Mouse (Mus musculus) forebrain, embryonic 15.5 days (tissue): ENCODE results near the gene Lypd5. TPM values are rescaled to one million over a fixed set of nuclear protein-coding genes. Genes with fewer than 3 reads are reported as not detected.
A peak's percentile ranks its signal among the peaks of the same experiment; 100 is the strongest.

ENCODE experiments used
- ATAC-seq: fragments of 200-750 bp; cut with Nextera tagmentation; replicated peaks from 2 replicates; pipeline ENCODE4 v1.8.0; 2017; ENCODE audit warnings: mild to moderate bottlenecking, moderate TSS enrichment, moderate library complexity
- H3K27ac ChIP-seq: fragments of 300-500 bp; sonication (generic); replicated peaks from 2 replicates; pipeline ENCODE4 v1.5.1; 2015; ENCODE audit warnings: mild to moderate bottlenecking, inconsistent platforms
- H3K27me3 ChIP-seq: fragments of 300-500 bp; sonication (generic); 2 replicates; pipeline ENCODE4 v1.6.1; 2015; ENCODE audit warnings: inconsistent platforms
- H3K36me3 ChIP-seq: fragments of 300-500 bp; sonication (generic); 2 replicates; pipeline ENCODE4 v1.6.1; 2015; ENCODE audit warnings: mild to moderate bottlenecking, inconsistent platforms
- H3K4me1 ChIP-seq: fragments of 300-500 bp; sonication (generic); 2 replicates; pipeline ENCODE4 v1.6.1; 2015; ENCODE audit warnings: inconsistent platforms
- H3K4me2 ChIP-seq: fragments of 300-500 bp; sonication (generic); replicated peaks from 2 replicates; pipeline ENCODE4 v1.6.1; 2015; ENCODE audit warnings: mild to moderate bottlenecking, inconsistent platforms
- H3K4me3 ChIP-seq: fragments of 300-500 bp; sonication (generic); 2 replicates; pipeline ENCODE4 v1.5.1; 2015; ENCODE audit warnings: mild to moderate bottlenecking, inconsistent platforms
- H3K9ac ChIP-seq: fragments of 300-500 bp; sonication (generic); replicated peaks from 2 replicates; pipeline ENCODE4 v1.6.1; 2015; ENCODE audit warnings: mild to moderate bottlenecking, inconsistent platforms
- H3K9me3 ChIP-seq: fragments of 300-500 bp; sonication (generic); 2 replicates; pipeline ENCODE4 v1.6.1; 2016; ENCODE audit warnings: inconsistent platforms
- WGBS: fragments of 180-500 bp; shearing (Covaris S2); methylation state at CpG from one replicate; pipeline ENCODE4 v1.1.7; 2015; ENCODE audit warnings: mixed read lengths; 5-methylcytosine and 5-hydroxymethylcytosine counted together
- polyA plus RNA-seq: library from polyadenylated mRNA; unstranded; fragments of >200 nt; fragmentation: Nextera tagmentation; extraction: Ambion mirVana; gene quantifications from 2 replicates; pipeline ENCODE4 v1.2.1, GENCODE M21; 2015

The Lypd5 gene
- polyA plus RNA-seq, 1 experiment from 2014 or later, result not detected

DNA sequence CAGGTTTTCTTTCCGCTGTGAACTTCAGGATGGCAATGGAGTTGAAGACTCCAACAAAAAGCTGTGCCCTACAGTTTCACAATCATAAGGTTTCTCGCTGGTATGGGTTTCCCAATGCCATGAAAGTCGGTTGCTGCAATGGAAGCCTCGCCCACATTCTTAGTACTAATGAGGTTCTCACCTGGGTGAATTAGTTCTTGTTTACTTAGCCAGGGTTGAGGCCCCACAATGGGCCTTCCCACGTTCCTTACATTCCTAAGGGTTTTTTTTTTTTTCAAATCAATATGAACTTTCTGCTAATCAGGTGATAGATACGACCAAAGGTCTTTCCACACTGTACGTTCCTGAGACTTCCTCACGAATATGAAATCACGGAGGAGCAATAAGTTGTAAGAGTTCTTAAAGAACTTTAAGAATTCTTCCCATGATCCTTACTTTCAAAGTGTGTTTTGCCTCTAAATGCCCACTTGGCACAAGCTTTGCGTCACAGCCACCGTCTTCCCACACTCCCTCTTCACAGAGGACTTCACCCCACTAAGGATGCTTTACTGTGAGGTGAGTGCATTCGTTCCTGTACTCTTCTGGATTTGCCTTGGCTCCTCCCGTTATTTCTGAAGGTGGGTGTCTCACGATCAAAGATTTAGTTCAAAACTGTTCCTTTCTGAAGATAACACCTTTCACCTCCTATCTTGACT is 21.6 kb upstream of the Lypd5 start:
- ATAC-seq, result no peak
- Histone ChIP-seq H3K4me2 (no peak overlapping the region), H3K9ac (no peak overlapping the region), H3K9me3 (no peaks in the 10 kb centered on the region; the same call in 1 of the 2 replicates), H3K27ac (no peak overlapping the region), H3K4me1 (peaks cover 12% of the 10 kb centered on the region), H3K27me3 (no peaks in the 10 kb centered on the region), H3K36me3 (no peaks in the 10 kb centered on the region), H3K4me3 (no peak overlapping the region)
- 89% methylated on average over 14 of the region's 14 CpGs for WGBS

DNA sequence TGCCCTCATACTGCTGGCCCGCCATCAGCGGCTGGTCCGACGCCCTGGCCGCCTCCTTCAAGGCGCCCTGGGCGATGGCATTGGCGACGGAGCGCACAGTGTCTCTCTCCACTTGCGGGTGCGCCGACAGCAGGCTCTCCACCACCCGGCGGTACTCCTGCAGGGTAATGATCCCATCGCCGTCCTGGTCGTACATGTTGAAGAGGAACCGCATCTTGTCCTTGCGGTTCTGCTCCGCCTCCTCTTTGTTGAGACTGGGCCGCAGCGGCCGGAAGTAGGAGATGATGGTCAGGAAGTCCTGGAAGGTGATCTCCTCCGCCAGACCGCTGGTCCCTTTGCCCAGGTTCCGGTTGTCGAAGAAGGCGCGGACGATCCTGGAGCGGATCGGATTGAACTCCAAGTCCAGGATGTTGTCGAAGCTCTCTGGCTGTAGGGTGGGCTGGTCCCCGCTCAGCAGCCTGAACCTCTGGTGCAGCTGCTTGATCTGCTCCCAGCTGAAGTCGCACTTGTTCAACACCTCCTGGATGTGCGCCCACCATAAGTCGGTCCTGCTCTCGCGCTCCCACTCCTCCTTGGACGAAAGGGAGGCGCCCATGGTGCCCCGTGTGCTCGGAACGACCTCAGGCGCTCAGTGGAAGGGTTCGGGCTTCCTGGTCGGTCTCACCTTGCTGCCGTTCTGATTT is 15.6 kb upstream of the Lypd5 start, which contains the start of gene Tescl:
Gene Tescl (minus strand): TSS at position 633 of the 683 bp plus-strand sequence.
- Histone ChIP-seq H3K4me2 (no peak within 1 kb of the TSS), H3K4me1 (no peaks in the 10 kb centered on the region), H3K4me3 (no peak within 1 kb of the TSS), H3K9ac (no peak within 1 kb of the TSS), H3K9me3 (no peaks in the 10 kb centered on the region), H3K27me3 (peaks cover 17% of the 10 kb centered on the region), H3K36me3 (no peaks in the 10 kb centered on the region), H3K27ac (no peak within 1 kb of the TSS)
- WGBS, result 56% methylated on average over 49 of the region's 49 CpGs
- no peak for ATAC-seq

DNA sequence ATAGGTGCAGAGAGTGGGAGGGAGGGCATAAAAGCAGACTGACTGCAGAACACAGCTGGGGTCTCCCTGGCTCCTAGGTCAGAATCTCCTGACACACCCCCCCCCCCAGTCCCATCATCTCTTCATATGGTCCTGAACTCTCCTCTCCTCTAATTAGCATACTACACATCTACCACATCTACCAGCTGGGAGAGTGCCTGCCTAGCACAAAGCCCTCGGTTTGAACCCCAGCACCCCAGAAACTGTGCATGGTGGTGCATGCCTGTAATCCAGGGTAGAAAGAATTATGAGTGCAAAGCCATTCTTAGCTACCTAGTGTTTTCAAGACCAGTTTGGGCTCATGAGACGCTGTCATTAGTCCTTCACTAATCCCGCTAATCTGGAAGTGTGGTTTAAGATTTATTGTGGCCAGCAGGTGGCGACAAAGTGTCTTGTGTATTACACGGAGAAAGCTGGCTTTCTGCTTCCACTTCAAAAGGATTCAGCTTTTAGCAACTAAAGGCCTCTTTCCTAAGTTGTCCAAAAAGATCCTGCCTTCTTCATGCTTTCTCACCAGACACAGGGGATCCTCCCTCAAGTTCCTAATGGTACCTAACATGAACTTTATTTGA is 13.2 kb upstream of the Lypd5 start:
- no peaks in the 10 kb centered on the region for H3K9me3 ChIP-seq
- ATAC-seq, result peak; percentile 43; the same call in 1 of the 2 replicates
- H3K27me3 ChIP-seq, result peaks cover 17% of the 10 kb centered on the region
- WGBS, result 10% methylated on average over 5 of the region's 5 CpGs
- H3K9ac ChIP-seq, result no peak overlapping the region
- no peaks in the 10 kb centered on the region for H3K4me1 ChIP-seq
- H3K36me3 ChIP-seq, result no peaks in the 10 kb centered on the region
- H3K27ac ChIP-seq, result no peak overlapping the region
- no peak overlapping the region for H3K4me3 ChIP-seq
- no peak overlapping the region for H3K4me2 ChIP-seq

DNA sequence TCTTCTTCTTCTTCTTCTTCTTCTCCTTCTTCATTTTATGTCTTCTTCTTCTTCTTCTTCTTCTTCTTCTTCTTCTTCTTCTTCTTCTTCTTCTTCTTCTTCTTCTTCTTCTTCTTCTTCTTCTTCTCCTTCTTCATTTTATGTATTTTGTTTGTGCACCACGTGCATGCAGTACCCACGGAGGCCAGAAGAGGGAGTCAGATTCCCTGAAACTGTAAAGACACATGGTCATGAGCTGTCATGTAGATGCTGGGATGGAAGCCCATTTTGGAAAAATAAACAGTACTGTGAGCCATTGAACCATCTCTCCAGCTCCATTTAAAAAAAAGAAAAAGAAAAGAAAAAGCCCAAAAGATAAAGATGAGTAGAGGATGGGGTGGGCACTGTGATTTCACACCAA is 10.8 kb upstream of the Lypd5 start:
- H3K27me3 ChIP-seq, result peaks cover 13% of the 10 kb centered on the region
- no peak overlapping the region for H3K27ac ChIP-seq
- no peak overlapping the region for H3K4me2 ChIP-seq
- no peak overlapping the region for H3K4me3 ChIP-seq
- 46% methylated on average over 2 of the region's 2 CpGs for WGBS
- no peaks in the 10 kb centered on the region for H3K36me3 ChIP-seq
- H3K9me3 ChIP-seq, result no peaks in the 10 kb centered on the region
- no peak overlapping the region for H3K9ac ChIP-seq
- no peaks in the 10 kb centered on the region for H3K4me1 ChIP-seq
- ATAC-seq, result no peak

DNA sequence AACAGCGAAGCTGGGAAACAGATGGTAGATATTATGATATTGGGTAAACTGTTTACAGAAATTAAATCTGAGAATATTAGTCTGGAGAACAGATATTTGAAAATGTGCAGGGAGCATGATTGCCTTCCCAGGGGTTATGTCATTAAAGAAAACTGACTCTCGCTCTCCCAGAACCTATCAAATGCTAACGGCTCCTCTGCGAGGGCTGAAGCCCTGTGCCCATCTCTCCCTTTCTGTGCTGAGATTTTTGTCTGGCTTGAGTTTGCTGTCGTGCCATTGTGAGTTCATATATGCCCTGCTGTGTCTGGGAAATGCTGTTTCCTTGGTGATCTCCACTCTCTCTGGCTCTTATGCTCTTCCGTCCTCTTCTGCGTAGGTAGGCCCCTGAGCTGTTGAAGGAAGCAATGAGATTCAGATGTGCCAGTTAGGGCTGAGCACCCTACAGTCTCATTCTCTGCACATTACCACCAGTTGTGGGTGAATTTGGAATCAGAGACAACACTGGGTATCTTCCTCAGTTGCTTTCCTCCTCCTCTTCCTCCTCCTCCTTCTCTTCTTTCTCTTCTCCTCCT is 5.2 kb upstream of the Lypd5 start:
- Histone ChIP-seq H3K36me3 (no peaks in the 10 kb centered on the region), H3K9me3 (no peaks in the 10 kb centered on the region), H3K4me3 (no peak overlapping the region), H3K27me3 (no peaks in the 10 kb centered on the region), H3K27ac (no peak overlapping the region), H3K9ac (no peak overlapping the region), H3K4me2 (no peak overlapping the region), H3K4me1 (no peaks in the 10 kb centered on the region)
- no peak for ATAC-seq
- 65% methylated on average over 7 of the region's 7 CpGs for WGBS

DNA sequence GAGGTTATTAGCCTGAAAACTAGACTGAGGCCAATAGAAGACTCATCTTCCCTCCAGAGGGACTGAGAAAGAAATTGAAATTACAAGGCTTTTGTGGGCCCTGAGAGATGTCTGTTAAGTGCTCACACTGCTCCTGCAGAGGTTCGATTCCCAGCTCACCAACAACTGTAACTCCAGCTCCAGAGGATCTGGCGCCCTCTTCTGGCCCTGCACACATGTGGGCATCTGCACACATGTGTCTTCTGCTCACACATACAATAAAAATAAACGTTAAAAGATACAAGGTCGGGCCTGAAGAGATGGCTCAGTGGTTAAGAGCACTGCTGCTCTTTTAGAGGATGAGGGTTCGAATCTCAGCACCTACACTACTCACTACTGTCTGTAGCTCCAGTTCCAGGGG is 2.6 kb upstream of the Lypd5 start:
- no peak overlapping the region for H3K4me2 ChIP-seq
- H3K27ac ChIP-seq, result no peak overlapping the region
- H3K36me3 ChIP-seq, result no peaks in the 10 kb centered on the region
- H3K27me3 ChIP-seq, result no peaks in the 10 kb centered on the region
- no peaks in the 10 kb centered on the region for H3K4me1 ChIP-seq
- H3K9me3 ChIP-seq, result no peaks in the 10 kb centered on the region
- WGBS, result 66% methylated on average over 5 of the region's 5 CpGs
- H3K9ac ChIP-seq, result no peak overlapping the region
- no peak for ATAC-seq
- no peak overlapping the region for H3K4me3 ChIP-seq

DNA sequence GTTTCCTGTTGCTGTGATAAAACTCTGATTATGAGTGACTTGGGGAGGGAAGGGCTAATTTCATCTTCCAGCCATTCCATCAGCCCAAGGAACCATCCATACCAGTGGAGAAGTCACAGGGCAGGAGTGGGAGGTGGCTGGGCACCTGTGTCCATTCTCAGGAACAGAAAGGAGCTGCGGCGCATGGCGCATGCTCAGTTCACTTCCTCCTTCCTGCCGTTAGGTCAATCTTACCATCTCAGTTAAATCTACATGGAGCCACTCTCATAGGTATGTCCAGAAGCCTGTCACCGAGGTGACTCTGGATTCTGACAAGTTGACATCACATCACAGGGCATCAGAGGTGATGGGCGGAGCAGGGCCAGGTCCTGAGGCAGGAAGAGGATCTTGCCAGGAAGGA is 6.7 kb downstream of the Lypd5 start:
- Histone ChIP-seq H3K9ac (no peak overlapping the region), H3K4me1 (no peaks in the 10 kb centered on the region), H3K36me3 (no peaks in the 10 kb centered on the region), H3K4me2 (no peak overlapping the region), H3K4me3 (no peak overlapping the region), H3K27me3 (no peaks in the 10 kb centered on the region), H3K27ac (no peak overlapping the region), H3K9me3 (no peaks in the 10 kb centered on the region)
- no peak for ATAC-seq
- WGBS, result 91% methylated on average over 6 of the region's 6 CpGs

DNA sequence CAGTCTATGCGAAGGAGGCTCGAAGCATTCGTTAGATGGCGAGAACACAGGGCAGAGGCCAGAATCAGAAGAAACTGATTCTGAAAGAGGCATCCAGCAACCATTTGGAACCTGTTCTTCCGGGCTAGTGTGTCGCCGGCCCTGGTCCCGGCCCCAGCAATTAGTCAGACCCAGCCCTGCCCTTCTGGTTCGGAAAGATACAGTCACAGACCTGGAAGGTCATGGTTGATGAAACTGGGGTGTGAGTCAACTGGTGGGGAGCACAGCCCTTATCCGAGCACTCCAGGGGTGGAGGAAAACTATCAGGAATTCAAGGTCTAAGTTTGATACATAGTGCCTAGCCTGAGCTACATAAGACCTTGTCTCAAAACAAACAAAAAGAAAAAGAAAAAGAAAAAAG is 7.1 kb downstream of the Lypd5 start:
- 83% methylated on average over 10 of the region's 10 CpGs for WGBS
- H3K36me3 ChIP-seq, result no peaks in the 10 kb centered on the region
- H3K9me3 ChIP-seq, result no peaks in the 10 kb centered on the region

DNA sequence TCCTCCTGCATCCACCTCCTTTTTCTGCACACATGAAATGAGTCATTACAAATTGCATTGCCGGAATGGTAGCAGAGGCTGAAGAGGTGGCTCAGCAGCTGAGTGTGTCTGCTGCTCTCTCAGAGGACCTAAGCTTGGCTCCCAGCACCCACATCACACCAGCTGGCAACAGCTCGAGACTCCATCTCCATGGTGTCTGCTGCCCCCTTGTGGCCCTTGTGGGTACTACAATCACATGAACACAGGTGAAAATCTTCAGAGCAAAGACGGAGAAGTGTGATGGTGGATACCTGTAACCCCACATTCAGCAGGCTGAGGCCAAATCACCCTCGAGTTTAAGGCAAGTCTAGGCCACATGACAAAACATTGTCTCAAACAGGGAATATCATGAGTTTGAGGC is 8.9 kb downstream of the Lypd5 start:
- WGBS, result 52% methylated on average over 4 of the region's 4 CpGs
- ATAC-seq, result no peak

More for the DNA sequence above, 7.1 kb downstream of the Lypd5 start:
- no peak overlapping the region for H3K27ac ChIP-seq
- H3K4me2 ChIP-seq, result no peak overlapping the region
- ATAC-seq, result no peak
- no peaks in the 10 kb centered on the region for H3K4me1 ChIP-seq
- no peak overlapping the region for H3K9ac ChIP-seq
- H3K27me3 ChIP-seq, result no peaks in the 10 kb centered on the region
- no peak overlapping the region for H3K4me3 ChIP-seq

DNA sequence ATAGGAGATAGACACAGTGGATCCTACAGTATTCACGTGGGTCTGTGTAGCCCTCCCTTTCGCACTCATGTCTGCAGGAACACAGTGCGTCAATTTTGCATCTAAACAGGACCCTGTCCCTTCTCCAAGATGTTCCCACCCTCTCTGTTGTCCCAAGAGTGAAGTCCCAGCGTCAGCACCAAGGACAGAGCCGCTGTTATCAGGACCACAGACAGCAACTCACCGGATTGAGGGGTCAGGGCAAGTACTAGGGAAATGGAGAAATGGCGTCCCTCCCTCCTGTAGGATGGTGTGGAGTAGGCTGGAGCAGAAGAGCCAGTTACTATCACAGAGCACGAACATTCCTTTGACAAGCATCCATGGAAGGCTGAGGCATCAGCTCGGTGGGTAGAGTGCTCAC is 10.3 kb downstream of the Lypd5 start:
- Histone ChIP-seq H3K4me2 (no peak overlapping the region), H3K9me3 (no peaks in the 10 kb centered on the region), H3K36me3 (no peaks in the 10 kb centered on the region), H3K4me1 (no peaks in the 10 kb centered on the region), H3K4me3 (no peak overlapping the region), H3K9ac (no peak overlapping the region), H3K27me3 (no peaks in the 10 kb centered on the region), H3K27ac (no peak overlapping the region)
- 30% methylated on average over 9 of the region's 9 CpGs for WGBS
- no peak for ATAC-seq

More for the DNA sequence above, 8.9 kb downstream of the Lypd5 start:
- H3K4me3 ChIP-seq, result no peak overlapping the region
- H3K27me3 ChIP-seq, result no peaks in the 10 kb centered on the region
- no peak overlapping the region for H3K9ac ChIP-seq
- H3K36me3 ChIP-seq, result no peaks in the 10 kb centered on the region
- H3K27ac ChIP-seq, result no peak overlapping the region
- H3K9me3 ChIP-seq, result no peaks in the 10 kb centered on the region
- no peaks in the 10 kb centered on the region for H3K4me1 ChIP-seq
- no peak overlapping the region for H3K4me2 ChIP-seq

DNA sequence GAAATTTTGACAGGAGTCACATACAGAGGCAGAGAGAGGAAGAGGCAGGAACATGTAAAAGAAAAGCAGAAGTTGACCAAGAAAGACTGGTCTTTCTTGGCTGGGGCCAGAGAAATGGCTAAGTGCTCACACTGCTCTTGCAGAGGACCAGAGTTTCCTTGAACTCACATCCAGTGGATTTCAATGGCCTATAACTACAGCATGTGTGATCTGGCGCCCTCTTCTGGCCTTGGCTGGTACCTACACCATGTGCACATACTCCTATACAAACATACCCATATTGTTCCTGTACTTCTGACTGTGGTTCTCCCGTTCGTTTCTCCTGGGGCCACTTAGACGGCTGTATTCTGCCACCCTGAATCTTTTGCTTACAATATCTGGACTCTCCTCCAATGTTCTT is 12.0 kb downstream of the Lypd5 start:
- Histone ChIP-seq H3K36me3 (no peaks in the 10 kb centered on the region), H3K4me1 (no peaks in the 10 kb centered on the region), H3K9ac (no peak overlapping the region), H3K4me3 (no peak overlapping the region), H3K4me2 (no peak overlapping the region), H3K27ac (no peak overlapping the region), H3K27me3 (peaks cover 3% of the 10 kb centered on the region; the same call in 1 of the 2 replicates), H3K9me3 (no peaks in the 10 kb centered on the region)
- no peak for ATAC-seq
- WGBS, result 58% methylated on average over 4 of the region's 4 CpGs

DNA sequence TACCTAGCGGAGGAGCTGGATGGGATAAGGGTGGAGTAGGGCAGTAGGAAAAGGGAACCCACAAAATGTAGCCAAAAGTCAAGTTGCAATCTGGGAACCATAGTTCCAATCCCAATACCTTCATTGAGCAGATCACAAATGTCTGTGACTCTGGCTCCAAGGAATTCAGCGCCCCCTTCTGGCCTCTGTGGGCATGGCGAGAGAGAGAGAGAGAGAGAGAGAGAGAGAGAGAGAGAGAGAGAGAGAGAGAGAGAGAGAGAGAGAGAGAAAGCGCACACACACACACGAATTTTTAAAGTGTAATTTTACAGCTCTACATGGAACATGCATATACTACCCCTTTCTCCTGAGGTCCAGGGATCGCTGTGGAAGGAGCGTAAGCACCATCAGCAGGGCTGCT is 14.2 kb downstream of the Lypd5 start:
- no peak overlapping the region for H3K9ac ChIP-seq
- no peaks in the 10 kb centered on the region for H3K36me3 ChIP-seq
- no peak overlapping the region for H3K4me2 ChIP-seq
- 19% methylated on average over 7 of the region's 7 CpGs for WGBS
- H3K27me3 ChIP-seq, result peaks cover 3% of the 10 kb centered on the region; the same call in 1 of the 2 replicates
- no peaks in the 10 kb centered on the region for H3K9me3 ChIP-seq
- no peaks in the 10 kb centered on the region for H3K4me1 ChIP-seq
- no peak for ATAC-seq
- H3K4me3 ChIP-seq, result no peak overlapping the region
- no peak overlapping the region for H3K27ac ChIP-seq
